Mouse (Mus musculus) CH12.LX (cell line): ENCODE results near the gene Mageb1. TPM values are rescaled to one million over a fixed set of nuclear protein-coding genes. Genes with fewer than 3 reads are reported as not detected.
"Not testable (repeated sequence)": the region's sequence is repeated elsewhere in the genome, so short reads cannot be mapped to it uniquely, and the experiment has no call there.

ENCODE experiments used
- DNase-seq: peaks from one replicate; pipeline ENCODE4 v3.0.0-alpha.2; 2013; ENCODE audit errors: extremely low read depth
- H3K27ac ChIP-seq: 2 replicates; pipeline ENCODE4 v1.5.1; 2012; ENCODE audit warnings: low read depth, mild to moderate bottlenecking, control low read depth, moderate library complexity; ENCODE audit not compliant: insufficient read depth
- H3K27me3 ChIP-seq: replicated peaks from 2 replicates; pipeline ENCODE3; 2012; ENCODE audit warnings: inconsistent platforms
- H3K36me3 ChIP-seq, 2 experiments: replicated peaks in 1 of 2; 2 replicates each; pipeline versions ENCODE3 to v1.6.1; 2012; ENCODE audit warnings: inconsistent platforms in 1 of 2, low read length in 1 of 2, mild to moderate bottlenecking in 1 of 2, mixed read lengths in 1 of 2, moderate library complexity in 1 of 2; ENCODE audit not compliant: control insufficient read depth in 1 of 2, insufficient read depth in 1 of 2
- H3K4me1 ChIP-seq, 2 experiments: 2 replicates each; pipeline ENCODE4 v1.6.1; 2012; ENCODE audit warnings: inconsistent platforms in 1 of 2, moderate library complexity in 1 of 2; ENCODE audit not compliant: insufficient read depth in 2 of 2, control insufficient read depth in 1 of 2
- H3K4me2 ChIP-seq: 2 replicates; pipeline ENCODE4 v1.6.1; 2012; ENCODE audit warnings: low read depth, mild to moderate bottlenecking, control low read depth; ENCODE audit not compliant: poor library complexity, insufficient read depth, severe bottlenecking
- H3K4me3 ChIP-seq, 3 experiments: fragments of 150-350 bp in 1 of 3; sonication (generic) in 1 of 3; replicated peaks in 1 of 3; 2 replicates each; pipeline versions ENCODE3 to v1.5.1; 2011 to 2012; ENCODE audit warnings: low read depth in 2 of 3, low read length in 2 of 3, mild to moderate bottlenecking in 2 of 3, moderate library complexity in 2 of 3, control low read depth in 1 of 3, improper control_type of control experiment in 1 of 3, inconsistent platforms in 1 of 3, mixed read lengths in 1 of 3; ENCODE audit not compliant: poor library complexity in 1 of 3
- H3K79me2 ChIP-seq: replicated peaks from 2 replicates; pipeline ENCODE4 v1.6.1; 2012; ENCODE audit warnings: mild to moderate bottlenecking, moderate library complexity; ENCODE audit not compliant: control insufficient read depth, poor library complexity, insufficient read depth, severe bottlenecking; ENCODE audit errors: extremely low read depth
- H3K9ac ChIP-seq: 2 replicates; pipeline ENCODE4 v1.6.1; 2012; ENCODE audit warnings: low read depth, mild to moderate bottlenecking, control low read depth, moderate library complexity; ENCODE audit not compliant: insufficient read depth
- H3K9me3 ChIP-seq: replicated peaks from 2 replicates; pipeline ENCODE3; 2012; ENCODE audit warnings: low read length, inconsistent platforms, mixed read lengths
- dilution Hi-C: fragments of 300-500 bp; cut with MboI; formaldehyde crosslinking; loops from 2 replicates; pipeline ENCODE4 v1.14.3; 2020; ENCODE audit warnings: low sequenced_read_pairs; ENCODE audit not compliant: extremely low pct_unique_long_range_greater_than_20kb, extremely low pct_ligation_motif_present
- in situ Hi-C: fragments of 300-500 bp; cut with MboI; formaldehyde crosslinking; loops from 3 replicates; pipeline ENCODE4 v1.14.3; 2019; ENCODE audit warnings: low sequenced_read_pairs, low pct_ligation_motif_present, low pct_unique_long_range_greater_than_20kb, mixed read lengths
- polyA plus RNA-seq: library from polyadenylated mRNA; unstranded; fragments of >175 nt; gene quantifications from 2 replicates; pipeline ENCODE4 v1.2.1, GENCODE M21; 2012; ENCODE audit warnings: low read depth; ENCODE audit not compliant: insufficient read length
- total RNA-seq, 2 experiments: library from RNA; depleted of rRNA; stranded (reverse); fragments of 300-350 nt in 1 of 2; fragments of >200 nt in 1 of 2; gene quantifications; 2 replicates each; pipeline ENCODE4 v1.2.3; 2012 to 2014

The Mageb1 gene
- total RNA-seq (2012; rRNA removed) = not detected in 2 replicates
- not detected in 2 replicates for total RNA-seq (2014; rRNA removed)
- polyA plus RNA-seq = not detected in 2 replicates

- H3K27ac ChIP-seq, H3K4me2 ChIP-seq, H3K4me3 ChIP-seq, H3K4me1 ChIP-seq, H3K27me3 ChIP-seq, H3K36me3 ChIP-seq, DNase-seq, in situ Hi-C loops, H3K9ac ChIP-seq, dilution Hi-C loops, H3K9me3 ChIP-seq, H3K79me2 ChIP-seq: not testable (repeated sequence)
These were observed at the start of gene Mageb1 for GRCm38 (mm10) chrX:92016233-92016632. Mageb1 (minus strand) TSS chrX:92016333.

Other genes with a start within 250 kb of the Mageb1 start
- not detected in 2 replicates for gene Mageb5, start 233.3 kb downstream of the Mageb1 start, total RNA-seq (2012; rRNA removed)
- not detected in 2 replicates for gene Mageb5, start 233.3 kb downstream of the Mageb1 start, total RNA-seq (2014; rRNA removed)
- not detected in 2 replicates for gene Mageb5, start 233.3 kb downstream of the Mageb1 start, polyA plus RNA-seq